Mouse (Mus musculus) hindbrain, embryonic 13.5 days (tissue): Measurements from ENCODE around the gene Rpl18a. TPM values are rescaled to one million over a fixed set of nuclear protein-coding genes. Genes with fewer than 3 reads are reported as not detected.

Experiments
- ATAC-seq: fragments of 200-750 bp; cut with Nextera tagmentation; 2 replicates; pipeline ENCODE4 v1.8.0; 2017; ENCODE audit warnings: moderate TSS enrichment; ENCODE audit not compliant: low FRiP score
- H3K27ac ChIP-seq: fragments of 300-500 bp; sonication (generic); 2 replicates; pipeline ENCODE4 v1.5.1; 2015; ENCODE audit warnings: inconsistent platforms, mild to moderate bottlenecking, moderate library complexity
- H3K27me3 ChIP-seq: fragments of 300-500 bp; sonication (generic); 2 replicates; pipeline ENCODE4 v1.6.1; 2015; ENCODE audit warnings: mild to moderate bottlenecking, inconsistent platforms
- H3K36me3 ChIP-seq: fragments of 300-500 bp; sonication (generic); 2 replicates; pipeline ENCODE4 v1.6.1; 2015; ENCODE audit warnings: mild to moderate bottlenecking, inconsistent platforms
- H3K4me1 ChIP-seq: fragments of 300-500 bp; sonication (generic); replicated peaks from 2 replicates; pipeline ENCODE4 v1.6.1; 2015; ENCODE audit warnings: inconsistent platforms
- H3K4me2 ChIP-seq: fragments of 300-500 bp; sonication (generic); 2 replicates; pipeline ENCODE4 v1.6.1; 2015; ENCODE audit warnings: inconsistent platforms, mild to moderate bottlenecking, moderate library complexity
- H3K4me3 ChIP-seq: fragments of 300-500 bp; sonication (generic); 2 replicates; pipeline ENCODE4 v1.5.1; 2015; ENCODE audit warnings: mild to moderate bottlenecking, inconsistent platforms
- H3K9ac ChIP-seq: fragments of 300-500 bp; sonication (generic); 2 replicates; pipeline ENCODE4 v1.6.1; 2015; ENCODE audit warnings: mild to moderate bottlenecking, inconsistent platforms
- H3K9me3 ChIP-seq: fragments of 300-500 bp; sonication (generic); 2 replicates; pipeline ENCODE4 v1.6.1; 2016; ENCODE audit warnings: inconsistent platforms
- WGBS: fragments of 180-500 bp; shearing (Covaris S2); methylation state at CpG from one replicate; pipeline ENCODE4 v1.1.7; 2015; 5-methylcytosine and 5-hydroxymethylcytosine counted together
- microRNA counts: library from miRNA; unstranded; fragments of <30 nt; microRNA quantifications from one replicate; lab custom pipeline; 2016
- microRNA-seq: library from miRNA; unstranded; fragments of <30 nt; microRNA quantifications from one replicate; pipeline ENCODE4, GENCODE M21; 2016
- polyA plus RNA-seq: library from polyadenylated mRNA; unstranded; fragments of >200 nt; fragmentation: Nextera tagmentation; extraction: Ambion mirVana; gene quantifications from 2 replicates; pipeline ENCODE4 v1.2.1, GENCODE M21; 2015

Gene Rpl18a
- polyA plus RNA-seq, 1 experiment from 2014 or later: 2,711 TPM

GRCm38 (mm10) chr8:70849333-70849990, 47.8 kb downstream of the Rpl18a start:
- Histone ChIP-seq H3K4me3 (no peak overlapping the region), H3K9me3 (no peaks in the 10 kb centered on the region), H3K4me2 (no peak overlapping the region), H3K27me3 (peaks cover 5% of the 10 kb centered on the region; the same call in 1 of the 2 replicates), H3K36me3 (peaks cover 48% of the 10 kb centered on the region), H3K9ac (peak overlapping the region; percentile 39; the same call in 1 of the 2 replicates), H3K27ac (no peak overlapping the region), H3K4me1 (0 out of 2 replicates have a peak, but pooled peaks cover 4% of the 10 kb centered on the region)
- 89% methylated on average over 3 of the region's 3 CpGs for WGBS
- no peak for ATAC-seq

GRCm38 (mm10) chr8:70846371-70847154, 50.6 kb downstream of the Rpl18a start:
- ATAC-seq: no peak
- Histone ChIP-seq H3K4me1 (no peaks in the 10 kb centered on the region), H3K27ac (no peak overlapping the region), H3K4me3 (no peak overlapping the region), H3K9me3 (no peaks in the 10 kb centered on the region), H3K9ac (0 out of 2 replicates have a peak overlapping the region, but pooled peaks have one; percentile 29), H3K4me2 (no peak overlapping the region), H3K36me3 (peaks cover 29% of the 10 kb centered on the region), H3K27me3 (peaks cover 5% of the 10 kb centered on the region; the same call in 1 of the 2 replicates)
- 55% methylated on average over 15 of the region's 15 CpGs for WGBS

DNA sequence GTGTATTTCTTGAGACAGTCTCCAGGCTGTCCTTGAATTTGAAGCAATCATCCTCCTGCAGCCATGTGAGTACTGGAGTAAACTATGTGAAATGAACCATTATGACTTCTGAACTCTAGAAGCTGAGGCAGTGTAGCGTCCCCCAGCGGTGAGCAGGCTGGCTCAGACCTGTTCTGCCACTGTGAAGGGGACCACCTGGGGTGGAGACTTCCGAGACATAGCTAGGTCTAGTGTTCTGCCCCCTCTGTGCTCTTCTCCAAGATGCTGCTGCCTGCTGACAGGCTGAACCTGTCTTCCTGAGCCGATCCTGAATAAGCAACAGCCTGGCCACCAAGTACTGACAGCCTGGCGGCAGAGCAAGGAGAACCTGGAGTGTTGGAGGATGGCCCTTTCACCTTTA, 52.1 kb downstream of the Rpl18a start:
- 44% methylated on average over 5 of the region's 5 CpGs for WGBS
- no peak for ATAC-seq
- peaks cover 9% of the 10 kb centered on the region; the same call in 1 of the 2 replicates for H3K4me1 ChIP-seq
- no peak overlapping the region for H3K4me2 ChIP-seq
- peaks cover 25% of the 10 kb centered on the region for H3K36me3 ChIP-seq
- no peak overlapping the region for H3K9ac ChIP-seq
- no peak overlapping the region for H3K4me3 ChIP-seq
- peaks cover 5% of the 10 kb centered on the region; the same call in 1 of the 2 replicates for H3K27me3 ChIP-seq
- no peak overlapping the region for H3K27ac ChIP-seq
- no peaks in the 10 kb centered on the region for H3K9me3 ChIP-seq

MicroRNAs within 50 kb of the gene (microRNA counts, 519-probe panel; counts per million panel counts)
- microRNA mmu-miR-1969 (lab: Ali Mortazavi, UCI): 51.3 counts per million

Small RNAs within 50 kb of the gene (microRNA-seq; reads per million reads assigned to microRNA genes)
- gene Mir1969: 10.2 reads per million, percentile 24 among the genes with 10 or more reads in this experiment
- gene Mir7067: 0.93 reads per million

Other genes with a start within 250 kb of the Rpl18a start
- 103 and 105 TPM in 2 replicates for gene Pgpep1, start 237.0 kb downstream of the Rpl18a start, polyA plus RNA-seq
- 191 and 193 TPM in 2 replicates for gene Lsm4, start 224.2 kb downstream of the Rpl18a start, polyA plus RNA-seq
- gene Jund, start 198.5 kb downstream of the Rpl18a start, polyA plus RNA-seq: 79.2 and 94.3 TPM in 2 replicates
- gene Iqcn, start 194.0 kb downstream of the Rpl18a start, polyA plus RNA-seq: 0.04 and 0.09 TPM in 2 replicates
- gene Gm3336, start 178.9 kb downstream of the Rpl18a start, polyA plus RNA-seq: not detected in 2 replicates
- 0.14 and 0.23 TPM in 2 replicates for gene Pde4c, start 173.7 kb downstream of the Rpl18a start, polyA plus RNA-seq
- gene Rab3a, start 142.7 kb downstream of the Rpl18a start, polyA plus RNA-seq: 352 and 355 TPM in 2 replicates
- gene Mpv17l2, start 136.5 kb downstream of the Rpl18a start, polyA plus RNA-seq: 40.8 and 44.5 TPM in 2 replicates
- 90.0 and 94.1 TPM in 2 replicates for gene Pik3r2, start 120.7 kb downstream of the Rpl18a start, polyA plus RNA-seq
- 16.4 and 17.4 TPM in 2 replicates for gene Mast3, start 92.4 kb downstream of the Rpl18a start, polyA plus RNA-seq
- gene Il12rb1, start 89.0 kb downstream of the Rpl18a start, polyA plus RNA-seq: 0.08 and 0.13 TPM in 2 replicates
- 7.6 and 8.1 TPM in 2 replicates for gene Arrdc2, start 57.7 kb downstream of the Rpl18a start, polyA plus RNA-seq
- gene Kcnn1, start 34.2 kb downstream of the Rpl18a start, polyA plus RNA-seq: 13.3 and 17.7 TPM in 2 replicates
- 157 and 162 TPM in 2 replicates for gene Ccdc124, start 23.5 kb downstream of the Rpl18a start, polyA plus RNA-seq
- gene Slc5a5, start 4.7 kb downstream of the Rpl18a start, polyA plus RNA-seq: 0.61 and 0.95 TPM in 2 replicates
- 55.6 and 61.9 TPM in 2 replicates for gene Map1s, start 8.5 kb upstream of the Rpl18a start, polyA plus RNA-seq